Mouse (Mus musculus) liver, embryonic 14.5 days (tissue): ENCODE results near the gene Cacna1c. TPM values are rescaled to one million over a fixed set of nuclear protein-coding genes. Genes with fewer than 3 reads are reported as not detected.

Experiments used
- ATAC-seq: fragments of 200-750 bp; cut with Nextera tagmentation; 2 replicates; pipeline ENCODE4 v1.8.0; 2017; ENCODE audit warnings: moderate number of reproducible peaks, mild to moderate bottlenecking, moderate library complexity; ENCODE audit not compliant: insufficient read depth
- DNase-seq, 3 experiments: peaks; one replicate each; pipeline ENCODE4 v3.0.0-alpha.2; 2012 to 2013; ENCODE audit warnings: low read depth in 3 of 3, low spot score in 3 of 3
- H3K27ac ChIP-seq: fragments of 300-500 bp; sonication (generic); 2 replicates; pipeline ENCODE4 v1.5.1; 2014; ENCODE audit warnings: moderate library complexity, mild to moderate bottlenecking, control low read depth, inconsistent platforms
- H3K27me3 ChIP-seq: fragments of 300-500 bp; sonication (generic); 2 replicates; pipeline ENCODE4 v1.6.1; 2014; ENCODE audit warnings: mild to moderate bottlenecking, low read length, moderate library complexity; ENCODE audit not compliant: control insufficient read depth, insufficient read depth
- H3K36me3 ChIP-seq: fragments of 300-500 bp; sonication (generic); replicated peaks from 2 replicates; pipeline ENCODE4 v1.6.1; 2014; ENCODE audit warnings: low read depth; ENCODE audit not compliant: control insufficient read depth, insufficient read depth
- H3K4me1 ChIP-seq, 2 experiments: fragments of 200-500 bp in 1 of 2; fragments of 300-500 bp in 1 of 2; sonication (generic) in 1 of 2; replicated peaks; 2 replicates each; pipeline ENCODE4 v1.6.1; 2012 to 2014; ENCODE audit warnings: antibody characterized with exemption in 1 of 2, inconsistent platforms in 1 of 2, low read length in 1 of 2; ENCODE audit not compliant: control insufficient read depth in 2 of 2, insufficient read depth in 2 of 2
- H3K4me2 ChIP-seq: fragments of 300-500 bp; sonication (generic); 2 replicates; pipeline ENCODE4 v1.6.1; 2014; ENCODE audit warnings: low read depth, mild to moderate bottlenecking, control low read depth, moderate library complexity
- H3K4me3 ChIP-seq, 2 experiments: fragments of 200-500 bp in 1 of 2; fragments of 300-500 bp in 1 of 2; sonication (generic) in 1 of 2; 2 replicates each; pipeline ENCODE4 v1.5.1; 2012 to 2014; ENCODE audit warnings: low read depth in 2 of 2, low read length in 2 of 2, mild to moderate bottlenecking in 2 of 2, control low read depth in 1 of 2, inconsistent platforms in 1 of 2, moderate library complexity in 1 of 2; ENCODE audit not compliant: insufficient read depth in 1 of 2
- H3K9ac ChIP-seq: fragments of 300-500 bp; sonication (generic); replicated peaks from 2 replicates; pipeline ENCODE4 v1.6.1; 2014; ENCODE audit warnings: mild to moderate bottlenecking, control low read depth, moderate library complexity
- H3K9me3 ChIP-seq: fragments of 300-500 bp; sonication (generic); 2 replicates; pipeline ENCODE4 v1.6.1; 2016; ENCODE audit warnings: low read length, mixed read lengths; ENCODE audit not compliant: control insufficient read depth
- CTCF ChIP-seq: IDR thresholded peaks from 2 replicates; pipeline ENCODE4 v1.5.1; 2016; ENCODE audit warnings: antibody characterized with exemption, low read depth, control low read depth
- EP300 ChIP-seq: IDR thresholded peaks from 2 replicates; pipeline ENCODE4 v1.6.1; 2016; ENCODE audit warnings: antibody characterized with exemption, low read depth
- WGBS: fragments of 180-500 bp; shearing (Covaris S2); extraction: QIAGEN DNeasy Blood & Tissue Kit; methylation state at CpG from one replicate; pipeline ENCODE4 v1.1.7; 2014; ENCODE audit not compliant: insufficient replicate concordance; 5-methylcytosine and 5-hydroxymethylcytosine counted together
- polyA plus RNA-seq, 2 experiments: library from polyadenylated mRNA; depleted of rRNA in 1 of 2; stranded (reverse) in 1 of 2; unstranded in 1 of 2; fragments of >200 nt; fragmentation: Nextera tagmentation in 1 of 2; extraction: Ambion mirVana in 1 of 2; gene quantifications; 2 replicates each; pipeline versions ENCODE4 v1.2.1 to v1.2.3; 2012 to 2014

Gene Cacna1c
- polyA plus RNA-seq, 2 experiments = 0.20 to 0.32 TPM

DNA sequence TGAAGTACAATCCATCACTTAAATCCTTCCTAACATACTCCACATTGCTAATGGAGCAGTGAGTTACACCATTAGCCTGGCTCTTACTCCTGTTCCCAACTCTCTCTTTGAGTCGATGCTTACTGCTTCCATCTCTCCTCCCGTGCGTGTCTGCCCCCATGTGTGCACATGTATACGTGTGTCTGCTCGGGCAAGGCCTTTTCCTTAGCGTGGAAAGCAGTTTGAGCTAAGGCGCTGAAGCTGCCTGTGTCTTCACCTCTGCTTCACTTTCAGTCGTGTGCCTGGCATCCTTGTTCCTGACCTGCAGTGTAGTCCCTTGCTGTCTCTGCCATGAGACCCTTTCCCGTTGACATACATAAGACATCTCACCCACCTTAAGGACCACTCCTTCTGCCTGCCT lies 14.0 kb downstream of the Cacna1c start:
- 69% methylated on average over 9 of the region's 9 CpGs for WGBS
- TF ChIP-seq EP300 = no peak
- TF ChIP-seq CTCF = no peak
- Histone ChIP-seq H3K9ac (no peak overlapping the region), H3K27ac (no peak overlapping the region), H3K36me3 (no peaks in the 10 kb centered on the region), H3K27me3 (no peaks in the 10 kb centered on the region), H3K4me2 (no peak overlapping the region), H3K4me1 (no peaks in the 10 kb centered on the region), H3K4me3 (no peak overlapping the region), H3K9me3 (no peaks in the 10 kb centered on the region)
- ATAC-seq (no peak), DNase-seq (no peak)

DNA sequence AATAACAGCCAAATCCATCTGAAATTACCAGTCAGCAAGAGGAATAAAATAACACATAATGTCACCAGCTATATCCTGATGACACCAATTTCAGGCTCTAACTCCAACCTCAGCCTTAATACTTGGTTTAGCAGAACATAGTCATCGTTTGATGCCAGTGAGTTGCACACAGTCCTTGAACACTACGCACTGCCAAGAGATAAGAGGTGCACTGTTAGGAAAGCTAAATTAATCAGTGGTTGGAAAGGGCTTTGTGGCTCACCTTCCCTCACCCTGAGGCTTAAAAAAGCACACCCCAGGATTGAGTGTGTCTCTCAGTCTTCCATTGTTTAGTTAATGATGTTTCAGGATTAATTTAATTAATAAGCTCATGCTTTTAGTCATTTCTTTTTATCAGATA lies 16.0 kb downstream of the Cacna1c start:
- Histone ChIP-seq H3K4me3 (no peak overlapping the region), H3K4me2 (no peak overlapping the region)
- DNase-seq = no peak

DNA sequence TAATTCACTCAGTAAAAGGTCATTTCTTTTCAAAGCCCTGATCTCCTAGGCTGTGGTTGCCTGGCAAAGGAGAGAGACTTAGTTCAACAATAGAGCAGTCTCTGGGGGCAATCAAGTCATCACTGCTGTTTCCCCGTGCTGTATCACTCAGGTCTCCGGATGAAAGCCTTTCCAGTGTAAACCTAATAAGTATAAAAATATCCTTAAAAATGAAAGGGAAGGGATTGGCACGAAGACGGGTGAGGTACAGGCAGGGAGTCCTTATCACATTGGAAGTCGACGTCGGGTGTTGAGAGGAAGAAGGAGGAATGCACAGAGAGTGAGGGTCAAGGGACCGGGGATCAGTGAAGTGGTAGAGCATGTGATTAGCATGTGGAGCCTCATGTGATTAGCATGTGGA lies 19.1 kb downstream of the Cacna1c start:
- Histone ChIP-seq H3K4me1 (peaks cover 4 to 8% of the 10 kb centered on the region in 2 experiments), H3K27me3 (no peaks in the 10 kb centered on the region), H3K27ac (no peak overlapping the region), H3K9me3 (no peaks in the 10 kb centered on the region), H3K4me2 (no peak overlapping the region), H3K9ac (no peak overlapping the region), H3K36me3 (no peaks in the 10 kb centered on the region), H3K4me3 (no peak overlapping the region)
- DNase-seq (no peak), ATAC-seq (no peak)
- WGBS = 52% methylated on average over 8 of the region's 8 CpGs
- no peak for TF ChIP-seq EP300
- TF ChIP-seq CTCF = no peak

More for the DNA sequence above, 16.0 kb downstream of the Cacna1c start:
- H3K9me3 ChIP-seq = no peaks in the 10 kb centered on the region
- no peak overlapping the region for H3K27ac ChIP-seq
- WGBS = 48% methylated on average over 2 of the region's 2 CpGs
- TF ChIP-seq CTCF (no peak), EP300 (no peak)
- no peaks in the 10 kb centered on the region for H3K27me3 ChIP-seq
- H3K4me1 ChIP-seq = peaks cover 4 to 6% of the 10 kb centered on the region in 2 experiments; a peak in 3 of 4 replicates
- ATAC-seq = no peak
- H3K36me3 ChIP-seq = no peaks in the 10 kb centered on the region
- H3K9ac ChIP-seq = no peak overlapping the region

DNA sequence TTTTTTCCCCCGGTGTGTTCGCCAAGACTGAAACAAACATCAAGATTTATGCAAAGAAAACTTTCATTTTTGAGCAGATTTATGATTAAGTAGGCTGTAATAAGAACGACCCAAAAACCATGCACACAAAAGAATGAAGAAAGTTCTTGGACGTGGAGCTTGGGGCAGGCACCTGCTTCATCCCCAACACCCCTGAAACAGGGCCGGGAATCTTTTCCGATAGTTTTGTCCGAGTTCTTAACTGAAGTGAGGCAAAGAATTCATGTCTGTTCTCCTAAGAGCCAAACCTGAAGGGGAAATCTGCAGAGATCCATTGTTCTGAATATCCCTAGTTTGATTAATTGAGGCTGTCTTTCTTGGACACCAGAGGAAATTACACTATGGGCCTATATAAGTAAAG lies 20.1 kb downstream of the Cacna1c start:
- H3K4me1 ChIP-seq = peaks cover 4 to 8% of the 10 kb centered on the region in 2 experiments
- H3K27me3 ChIP-seq = no peaks in the 10 kb centered on the region
- no peaks in the 10 kb centered on the region for H3K9me3 ChIP-seq
- DNase-seq (no peak), ATAC-seq (no peak)
- no peak for TF ChIP-seq EP300
- TF ChIP-seq CTCF = no peak
- 68% methylated on average over 7 of the region's 7 CpGs for WGBS
- H3K9ac ChIP-seq = peak overlapping the region; percentile 79
- H3K27ac ChIP-seq = no peak overlapping the region
- peak overlapping the region; percentile 10 to 78; a peak in 2 of 4 replicates for H3K4me3 ChIP-seq
- peak overlapping the region; percentile 62 for H3K4me2 ChIP-seq
- no peaks in the 10 kb centered on the region for H3K36me3 ChIP-seq

DNA sequence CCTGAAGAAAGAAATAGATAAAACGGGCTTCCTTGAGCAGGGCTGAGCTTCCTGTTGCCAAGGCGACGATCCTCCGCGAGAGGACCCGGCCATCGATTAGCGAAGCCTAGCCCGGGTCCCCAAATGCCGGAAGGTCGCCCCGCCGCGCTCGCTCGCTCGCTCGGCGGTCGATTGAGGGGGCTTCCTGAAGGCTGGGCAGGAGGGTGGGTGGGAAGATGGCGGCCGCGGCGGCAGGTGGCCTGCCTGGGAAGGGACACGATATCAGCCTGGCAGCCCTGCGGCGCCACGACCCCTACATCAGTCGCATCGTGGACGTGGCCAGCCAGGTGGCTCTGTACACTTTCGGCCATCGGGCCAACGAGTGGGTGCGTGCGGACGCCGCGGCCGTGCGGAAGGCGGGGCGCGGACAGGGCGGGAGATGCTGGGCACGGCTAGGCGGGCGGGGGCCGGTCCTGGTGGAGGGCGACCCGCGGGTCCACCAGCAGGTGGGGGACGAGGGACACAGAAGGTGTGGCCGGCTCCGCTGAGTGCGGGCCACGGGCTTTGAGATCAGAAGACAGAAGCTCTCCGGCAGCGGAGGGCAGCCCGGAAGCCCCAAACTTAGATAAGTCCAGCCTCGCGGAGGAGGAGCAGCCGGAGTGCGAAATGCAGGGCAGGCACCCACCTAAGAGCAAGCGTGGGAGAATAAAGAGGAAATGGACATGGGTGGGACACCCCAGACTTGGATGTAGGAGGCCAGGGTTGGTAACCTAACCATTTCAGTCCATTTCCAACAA lies 21.0 kb downstream of the Cacna1c start, which contains the start of gene Dcp1b:
Dcp1b (plus strand) TSS at position 176 of the 776 bp plus-strand sequence.
- under 1% methylated on average over 65 of the region's 65 CpGs for WGBS
- DNase-seq = peak; percentile 79

More for the DNA sequence above, 21.0 kb downstream of the Cacna1c start, which contains the start of gene Dcp1b:
- Histone ChIP-seq H3K36me3 (no peaks in the 10 kb centered on the region), H3K4me2 (peak within 1 kb of the TSS; percentile 62), H3K27me3 (no peaks in the 10 kb centered on the region), H3K9ac (peak within 1 kb of the TSS; percentile 79), H3K4me3 (peak within 1 kb of the TSS; percentile 78 to 89), H3K9me3 (no peaks in the 10 kb centered on the region), H3K27ac (peak within 1 kb of the TSS; percentile 31), H3K4me1 (peaks cover 4 to 8% of the 10 kb centered on the region in 2 experiments)
- peak; percentile 41; the same call in 1 of the 2 replicates for TF ChIP-seq CTCF
- TF ChIP-seq EP300 = no peak
- ATAC-seq = peak; percentile 93
